Mouse (Mus musculus): ENCODE data around the gene Arl14ep. TPM values are rescaled to one million over a fixed set of nuclear protein-coding genes. Genes with fewer than 3 reads are reported as not detected.
"Not testable (repeated sequence)": the region's sequence is repeated elsewhere in the genome, so short reads cannot be mapped to it uniquely, and the experiment has no call there.

Gene Arl14ep
- 53.6 and 60.5 TPM in 2 replicates for polyA plus RNA-seq (2016; fragmentation: Nextera tagmentation; extraction: Ambion mirVana)

DNA sequence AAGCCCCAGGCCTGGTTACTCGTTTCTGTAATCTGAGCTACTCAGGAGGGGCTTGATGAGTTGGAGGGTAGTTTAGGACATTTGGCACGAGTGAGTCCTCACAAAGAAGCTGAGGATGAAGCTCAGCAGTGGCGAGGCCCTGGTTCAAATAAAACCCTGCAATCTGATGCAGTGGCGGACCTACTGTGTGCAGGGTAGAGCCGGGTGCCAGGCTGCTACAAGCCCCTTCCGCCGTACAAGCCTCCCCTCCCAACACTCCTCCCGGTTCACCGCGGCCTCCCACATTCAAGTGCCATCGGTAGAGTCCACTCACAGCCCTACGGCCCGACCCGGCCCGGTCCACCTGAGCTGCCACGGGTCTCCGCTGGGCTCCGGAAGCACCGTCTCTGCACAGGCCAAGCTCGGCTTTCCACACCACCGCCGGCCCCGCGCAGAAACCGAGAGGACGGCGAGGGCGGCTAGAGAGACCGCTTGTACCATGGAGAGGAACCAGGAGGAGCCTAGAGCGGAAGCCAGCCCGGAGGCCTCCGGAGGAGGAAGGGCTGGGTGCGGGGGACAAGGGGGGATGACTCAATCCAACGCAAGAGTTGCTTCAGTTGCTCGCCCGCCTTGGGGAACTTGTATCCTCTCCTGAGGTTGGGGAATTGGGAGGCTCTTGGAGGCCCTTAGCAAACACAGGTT lies at the start of gene Arl14ep:
TSS of gene Arl14ep (minus strand) at position 466 of the 681 bp plus-strand sequence.
- Histone ChIP-seq H3K4me2 (replicated peaks) (peak within 1 kb of the TSS; percentile 53), H3K27ac (peak within 1 kb of the TSS; percentile 56), H3K4me1 (peaks cover 15% of the 10 kb centered on the region), H3K4me3 (peak within 1 kb of the TSS; percentile 73), H3K27me3 (no peaks in the 10 kb centered on the region), H3K9me3 (replicated peaks) (no peaks in the 10 kb centered on the region), H3K36me3 (no peaks in the 10 kb centered on the region), H3K9ac (peak within 1 kb of the TSS; percentile 84)
- under 1% methylated on average over 36 of the region's 36 CpGs for WGBS
- ATAC-seq (ENCODE audit: low FRiP score), result peak; percentile 98

GRCm38 (mm10) chr2:107022713-107023112 lies 48.5 kb upstream of the Arl14ep start:
- Histone ChIP-seq H3K9me3 (replicated peaks) (no peaks in the 10 kb centered on the region), H3K27ac (no peak overlapping the region), H3K4me3 (no peak overlapping the region), H3K27me3 (no peaks in the 10 kb centered on the region), H3K4me1 (no peaks in the 10 kb centered on the region), H3K36me3 (no peaks in the 10 kb centered on the region), H3K4me2 (replicated peaks) (no peak overlapping the region), H3K9ac (no peak overlapping the region)
- 0 out of 2 replicates have a peak, but pooled peaks have one; percentile 19 for ATAC-seq (ENCODE audit: low FRiP score)
- WGBS, result 94% methylated on average over 5 of the region's 5 CpGs

- no peaks in the 10 kb centered on the region for H3K27me3 ChIP-seq
- no peak overlapping the region for H3K9ac ChIP-seq
- H3K36me3 ChIP-seq, result no peaks in the 10 kb centered on the region
- H3K4me3 ChIP-seq, result no peak overlapping the region
- ATAC-seq (ENCODE audit: low FRiP score), result no peak
- H3K4me2 ChIP-seq (replicated peaks), result no peak overlapping the region
- WGBS, result 61% methylated on average over 2 of the region's 2 CpGs
- no peaks in the 10 kb centered on the region for H3K4me1 ChIP-seq
- H3K27ac ChIP-seq, result no peak overlapping the region
- H3K9me3 ChIP-seq (replicated peaks), result no peaks in the 10 kb centered on the region
These were observed 45.1 kb upstream of the Arl14ep start for GRCm38 (mm10) chr2:107019331-107019730.

DNA sequence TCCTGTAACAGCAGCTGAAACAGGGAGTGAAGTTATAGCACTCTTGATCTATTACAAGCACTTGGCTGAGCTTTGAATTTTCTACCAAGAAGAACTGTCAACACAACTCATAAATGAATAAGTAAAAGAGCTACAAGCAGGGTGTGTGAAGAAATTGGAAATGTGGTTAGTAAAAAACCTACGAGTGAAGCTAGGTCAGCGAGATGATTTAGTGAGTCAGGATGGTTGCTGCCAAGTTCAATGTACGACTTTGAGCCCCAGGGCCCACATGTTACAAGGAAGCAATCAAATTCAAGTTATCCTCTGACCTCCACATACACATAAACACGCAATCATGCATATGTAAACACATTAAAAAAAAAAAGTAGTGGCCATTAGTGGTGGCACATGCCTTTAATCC lies 38.9 kb upstream of the Arl14ep start:
- H3K27ac ChIP-seq, result no peak overlapping the region
- H3K9me3 ChIP-seq (replicated peaks), result no peaks in the 10 kb centered on the region
- no peak for ATAC-seq (ENCODE audit: low FRiP score)
- WGBS, result 85% methylated on average over 4 of the region's 4 CpGs
- no peak overlapping the region for H3K9ac ChIP-seq
- no peaks in the 10 kb centered on the region for H3K4me1 ChIP-seq
- H3K36me3 ChIP-seq, result no peaks in the 10 kb centered on the region
- H3K4me2 ChIP-seq (replicated peaks), result no peak overlapping the region
- no peak overlapping the region for H3K4me3 ChIP-seq
- no peaks in the 10 kb centered on the region for H3K27me3 ChIP-seq

DNA sequence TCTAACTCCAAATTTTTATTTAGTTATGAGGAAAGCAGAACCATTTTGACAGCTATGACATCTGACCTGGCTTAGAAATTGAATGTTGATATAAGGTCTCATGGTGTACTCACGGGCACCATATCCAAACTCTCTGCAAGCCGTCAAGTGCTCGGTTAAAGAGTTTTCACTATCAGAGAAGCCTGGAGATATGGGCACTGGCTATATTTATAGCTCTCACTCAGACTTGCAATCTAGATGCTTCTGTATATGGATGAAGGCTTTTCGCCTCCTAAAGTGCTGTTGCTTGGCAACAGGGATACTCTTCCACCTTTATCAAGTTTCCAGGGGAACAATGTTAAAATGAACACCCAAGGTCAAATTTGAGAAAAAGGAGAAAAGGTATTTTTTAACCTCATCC lies 38.1 kb upstream of the Arl14ep start:
- Histone ChIP-seq H3K4me2 (replicated peaks) (no peak overlapping the region), H3K4me3 (no peak overlapping the region), H3K9ac (no peak overlapping the region), H3K36me3 (no peaks in the 10 kb centered on the region), H3K27ac (no peak overlapping the region), H3K4me1 (no peaks in the 10 kb centered on the region), H3K27me3 (no peaks in the 10 kb centered on the region), H3K9me3 (replicated peaks) (no peaks in the 10 kb centered on the region)
- no peak for ATAC-seq (ENCODE audit: low FRiP score)
- 92% methylated on average over 4 of the region's 4 CpGs for WGBS

DNA sequence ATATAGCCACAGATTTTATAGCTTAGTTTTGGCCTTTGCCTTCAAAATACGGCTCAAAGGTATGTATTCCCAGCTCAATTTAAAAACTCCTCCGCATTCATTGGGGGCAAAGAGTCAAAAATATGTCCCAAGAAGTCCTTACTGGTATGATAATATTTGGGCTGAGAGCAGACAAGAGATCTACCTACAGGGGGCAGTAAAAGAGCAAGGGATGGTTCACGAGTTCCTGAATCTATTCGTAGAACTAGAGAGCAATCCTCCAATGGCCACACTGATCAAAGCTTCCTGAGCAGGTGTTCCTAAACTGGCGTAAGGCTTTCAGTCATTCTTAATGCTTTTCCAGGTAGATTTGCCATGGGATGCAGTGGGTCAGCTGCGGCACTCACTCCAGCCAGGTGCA lies 35.9 kb upstream of the Arl14ep start:
- ATAC-seq (ENCODE audit: low FRiP score), result no peak
- H3K9me3 ChIP-seq (replicated peaks), result no peaks in the 10 kb centered on the region
- H3K36me3 ChIP-seq, result no peaks in the 10 kb centered on the region
- no peak overlapping the region for H3K27ac ChIP-seq
- no peaks in the 10 kb centered on the region for H3K27me3 ChIP-seq
- H3K4me2 ChIP-seq (replicated peaks), result no peak overlapping the region
- no peaks in the 10 kb centered on the region for H3K4me1 ChIP-seq
- no peak overlapping the region for H3K4me3 ChIP-seq
- 78% methylated on average over 6 of the region's 6 CpGs for WGBS
- H3K9ac ChIP-seq, result no peak overlapping the region

GRCm38 (mm10) chr2:107006378-107006777 lies 32.2 kb upstream of the Arl14ep start:
- no peaks in the 10 kb centered on the region for H3K27me3 ChIP-seq
- WGBS, result 73% methylated on average over 3 of the region's 3 CpGs

DNA sequence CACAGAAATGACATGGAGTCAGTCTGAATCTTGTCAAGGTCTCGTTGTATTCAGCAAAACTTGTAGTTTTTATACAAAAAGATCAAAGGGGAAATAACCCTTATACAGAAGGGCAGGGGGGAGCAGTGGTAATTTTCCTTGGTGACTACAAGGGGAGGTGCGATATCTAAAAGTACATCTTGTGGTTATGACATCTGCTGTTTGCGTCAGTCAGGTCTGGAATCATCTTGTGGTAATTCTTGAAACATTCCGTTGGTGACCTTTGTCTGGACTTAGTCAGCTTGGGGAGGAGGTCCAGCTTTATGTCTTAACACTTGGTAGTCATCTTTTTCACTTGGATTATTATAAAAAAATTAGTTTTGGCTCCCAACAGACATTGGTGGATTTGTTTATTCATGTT lies 31.7 kb upstream of the Arl14ep start:
- not testable (repeated sequence) for H3K4me2 ChIP-seq (replicated peaks); H3K9me3 ChIP-seq (replicated peaks); H3K4me3 ChIP-seq; ATAC-seq (ENCODE audit: low FRiP score); H3K9ac ChIP-seq; H3K36me3 ChIP-seq; H3K27me3 ChIP-seq; H3K4me1 ChIP-seq; H3K27ac ChIP-seq
- WGBS, result 88% methylated on average over 4 of the region's 4 CpGs

More at GRCm38 (mm10) chr2:107006378-107006777, 32.2 kb upstream of the Arl14ep start:
- H3K36me3 ChIP-seq, result no peaks in the 10 kb centered on the region
- no peak for ATAC-seq (ENCODE audit: low FRiP score)
- H3K27ac ChIP-seq, result no peak overlapping the region
- H3K9ac ChIP-seq, result no peak overlapping the region
- H3K4me2 ChIP-seq (replicated peaks), result no peak overlapping the region
- no peaks in the 10 kb centered on the region for H3K4me1 ChIP-seq
- no peaks in the 10 kb centered on the region for H3K9me3 ChIP-seq (replicated peaks)
- H3K4me3 ChIP-seq, result no peak overlapping the region

- WGBS, result 82% methylated on average over 1 of the region's 1 CpGs
- no peak overlapping the region for H3K9ac ChIP-seq
- no peaks in the 10 kb centered on the region for H3K27me3 ChIP-seq
- no peaks in the 10 kb centered on the region for H3K4me1 ChIP-seq
- H3K36me3 ChIP-seq, result no peaks in the 10 kb centered on the region
- no peak for ATAC-seq (ENCODE audit: low FRiP score)
- no peak overlapping the region for H3K4me3 ChIP-seq
- no peaks in the 10 kb centered on the region for H3K9me3 ChIP-seq (replicated peaks)
- no peak overlapping the region for H3K27ac ChIP-seq
- no peak overlapping the region for H3K4me2 ChIP-seq (replicated peaks)
These were observed 17.0 kb upstream of the Arl14ep start for GRCm38 (mm10) chr2:106991261-106991660.

DNA sequence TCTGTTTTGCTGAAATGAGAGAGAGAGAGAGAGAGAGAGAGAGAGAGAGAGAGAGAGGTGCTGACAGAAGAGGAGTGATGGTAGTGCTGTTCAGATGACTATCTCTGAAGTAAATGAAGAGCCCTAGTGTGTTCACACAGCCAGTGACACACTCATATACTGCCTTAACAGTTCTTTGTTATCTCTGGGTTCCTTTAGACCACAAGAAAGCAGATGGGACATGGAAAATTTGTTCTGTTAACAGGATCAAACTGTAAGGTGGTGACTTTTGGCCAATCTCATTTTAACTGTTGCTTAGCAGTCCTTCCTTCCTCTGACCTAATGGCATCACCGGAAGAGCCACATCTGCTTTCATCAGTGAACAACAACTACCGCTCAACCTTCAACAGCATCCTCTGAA lies 10.7 kb upstream of the Arl14ep start:
- no peaks in the 10 kb centered on the region for H3K4me1 ChIP-seq
- H3K27me3 ChIP-seq, result no peaks in the 10 kb centered on the region
- no peaks in the 10 kb centered on the region for H3K9me3 ChIP-seq (replicated peaks)
- H3K4me3 ChIP-seq, result no peak overlapping the region
- H3K36me3 ChIP-seq, result no peaks in the 10 kb centered on the region
- no peak for ATAC-seq (ENCODE audit: low FRiP score)
- H3K9ac ChIP-seq, result no peak overlapping the region
- H3K27ac ChIP-seq, result no peak overlapping the region
- WGBS, result 93% methylated on average over 2 of the region's 2 CpGs
- no peak overlapping the region for H3K4me2 ChIP-seq (replicated peaks)

DNA sequence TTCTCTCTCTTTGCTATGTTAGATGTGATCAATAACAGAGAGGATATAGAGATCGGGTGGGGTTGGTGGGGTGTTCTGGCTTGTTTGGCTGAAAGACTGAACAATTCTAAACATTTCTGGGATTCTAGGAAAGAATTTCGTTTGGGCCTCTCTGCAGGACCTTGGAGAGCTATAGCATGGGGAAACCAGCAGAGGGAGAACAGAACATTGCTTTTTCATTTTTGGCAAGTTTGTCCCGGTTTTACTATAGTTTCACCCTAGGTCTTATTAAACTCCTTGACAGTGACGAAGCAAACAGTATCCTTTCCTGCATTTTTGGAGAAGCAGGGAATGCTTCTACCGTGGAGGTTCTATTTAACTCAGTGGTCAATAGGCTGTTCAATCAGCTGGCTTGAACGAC lies 8.3 kb upstream of the Arl14ep start:
- Histone ChIP-seq H3K9ac (no peak overlapping the region), H3K27ac (no peak overlapping the region), H3K4me3 (no peak overlapping the region), H3K9me3 (replicated peaks) (no peaks in the 10 kb centered on the region), H3K36me3 (no peaks in the 10 kb centered on the region), H3K27me3 (no peaks in the 10 kb centered on the region), H3K4me1 (no peaks in the 10 kb centered on the region), H3K4me2 (replicated peaks) (no peak overlapping the region)
- WGBS, result 57% methylated on average over 6 of the region's 6 CpGs
- ATAC-seq (ENCODE audit: low FRiP score), result no peak

DNA sequence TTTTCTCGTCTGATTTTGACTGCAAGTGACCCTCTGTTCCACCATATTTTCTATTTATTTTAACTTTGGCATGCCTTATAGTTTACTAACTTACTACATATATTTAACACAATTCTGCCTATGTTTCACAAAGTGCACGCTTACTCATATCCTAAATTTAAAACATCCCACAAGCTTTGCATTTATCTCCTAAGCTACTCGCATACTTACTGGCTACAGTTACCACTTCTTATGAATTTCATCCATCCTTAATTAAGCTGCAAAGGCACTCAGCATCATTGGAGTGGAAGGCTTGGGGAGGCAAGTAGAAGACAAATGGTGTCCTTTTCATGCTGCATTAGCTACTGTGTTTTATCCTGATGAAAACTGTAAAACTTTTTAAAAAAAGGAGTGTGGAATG lies 2.2 kb upstream of the Arl14ep start:
- Histone ChIP-seq H3K9ac (no peak overlapping the region), H3K36me3 (no peaks in the 10 kb centered on the region), H3K4me1 (peaks cover 11% of the 10 kb centered on the region), H3K9me3 (replicated peaks) (no peaks in the 10 kb centered on the region), H3K4me3 (no peak overlapping the region), H3K4me2 (replicated peaks) (no peak overlapping the region), H3K27ac (no peak overlapping the region), H3K27me3 (no peaks in the 10 kb centered on the region)
- ATAC-seq (ENCODE audit: low FRiP score), result no peak
- 89% methylated on average over 3 of the region's 3 CpGs for WGBS

DNA sequence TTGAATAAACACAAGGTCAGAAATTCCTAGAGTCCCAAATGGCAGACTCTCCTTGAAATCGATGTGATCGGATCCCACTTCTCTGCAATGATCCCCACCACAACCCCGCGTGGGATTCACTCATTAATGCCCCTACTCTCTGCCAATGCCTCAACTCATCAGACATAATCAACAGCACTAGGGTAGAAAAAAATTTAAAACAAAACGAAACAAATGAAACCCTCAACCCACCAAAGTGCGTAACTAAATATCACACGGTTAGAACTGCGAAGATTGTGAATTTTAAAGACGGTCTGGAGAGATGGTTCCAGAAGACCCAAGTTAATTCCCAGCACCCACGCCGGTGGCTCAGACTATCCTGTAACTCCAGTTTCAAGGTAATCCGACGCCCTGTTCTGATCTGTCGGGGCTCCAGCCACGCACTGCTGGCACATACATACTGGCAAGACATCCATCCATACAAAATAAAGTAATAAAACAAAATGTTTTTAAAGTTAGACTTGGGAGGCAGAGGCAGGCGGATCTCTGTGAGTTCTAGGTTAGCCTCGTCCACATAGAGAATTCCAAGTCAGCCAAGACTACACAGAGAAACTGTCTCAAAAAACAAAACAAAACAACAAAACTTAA lies 779 bp downstream of the Arl14ep start:
- Histone ChIP-seq H3K4me3 (peak overlapping the region; percentile 73), H3K27me3 (no peaks in the 10 kb centered on the region), H3K4me1 (peaks cover 15% of the 10 kb centered on the region), H3K27ac (no peak overlapping the region), H3K9ac (peak overlapping the region; percentile 84), H3K9me3 (replicated peaks) (no peaks in the 10 kb centered on the region), H3K36me3 (peaks cover 3% of the 10 kb centered on the region; the same call in 1 of the 2 replicates), H3K4me2 (replicated peaks) (peak overlapping the region; percentile 53)
- ATAC-seq (ENCODE audit: low FRiP score), result peak; percentile 27
- 66% methylated on average over 17 of the region's 17 CpGs for WGBS
